Mouse (Mus musculus): ENCODE measurements around the gene Qser1.

Gene Qser1

DNA sequence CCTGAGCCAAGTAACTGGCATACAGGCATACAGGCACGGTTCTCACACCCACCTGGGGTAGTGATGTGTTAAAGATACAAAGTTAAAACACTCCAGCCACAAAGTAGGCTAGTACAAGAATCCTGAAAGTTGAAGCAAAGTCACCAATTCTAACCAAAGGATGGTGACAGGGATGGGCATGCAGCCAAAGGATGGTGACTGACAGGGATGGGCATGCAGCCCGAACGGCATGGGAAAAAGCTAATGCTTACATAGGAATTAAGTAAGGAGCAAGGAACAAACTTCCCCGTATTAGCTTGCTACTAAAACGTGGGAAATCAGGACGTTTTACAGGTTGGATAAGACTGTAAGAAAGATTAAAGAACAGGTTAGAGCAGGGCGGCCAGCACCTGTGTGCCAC, 80.3 kb downstream of the Qser1 start:
- DNase-seq (ENCODE audit: low read depth, low spot score): no peak

DNA sequence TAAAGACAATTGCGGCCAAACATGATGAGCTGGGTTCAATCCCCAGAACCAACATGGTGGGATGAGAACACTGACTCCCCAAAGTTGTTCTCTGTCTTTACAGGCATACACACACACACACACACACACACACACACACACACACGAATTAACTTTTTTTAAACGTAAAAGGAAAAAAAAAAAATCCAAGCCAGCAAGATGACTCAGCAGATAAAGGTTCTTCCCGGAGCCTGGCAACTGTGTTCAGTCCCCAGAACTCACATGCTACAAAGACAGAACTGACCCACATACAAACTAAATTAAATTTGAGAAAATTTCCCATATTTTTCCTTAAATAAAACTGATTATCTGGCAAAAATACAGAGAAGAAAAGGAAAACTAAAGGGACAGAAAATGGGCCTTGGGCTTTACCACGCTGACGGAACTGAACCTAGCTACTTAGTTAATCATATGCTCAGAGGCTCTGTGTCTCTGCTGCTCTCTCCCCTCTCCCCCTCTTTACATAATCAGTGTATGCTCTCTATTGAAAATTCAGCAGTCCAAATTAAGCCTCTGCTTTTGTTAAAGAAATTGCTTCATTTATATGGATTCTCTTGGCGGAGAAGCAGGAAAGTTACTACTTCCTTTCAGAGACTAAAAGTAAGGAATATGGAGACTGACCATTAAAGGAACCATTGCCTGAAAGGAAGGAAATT, 83.9 kb downstream of the Qser1 start:
- DNase-seq (ENCODE audit: low read depth, low spot score): no peak

DNA sequence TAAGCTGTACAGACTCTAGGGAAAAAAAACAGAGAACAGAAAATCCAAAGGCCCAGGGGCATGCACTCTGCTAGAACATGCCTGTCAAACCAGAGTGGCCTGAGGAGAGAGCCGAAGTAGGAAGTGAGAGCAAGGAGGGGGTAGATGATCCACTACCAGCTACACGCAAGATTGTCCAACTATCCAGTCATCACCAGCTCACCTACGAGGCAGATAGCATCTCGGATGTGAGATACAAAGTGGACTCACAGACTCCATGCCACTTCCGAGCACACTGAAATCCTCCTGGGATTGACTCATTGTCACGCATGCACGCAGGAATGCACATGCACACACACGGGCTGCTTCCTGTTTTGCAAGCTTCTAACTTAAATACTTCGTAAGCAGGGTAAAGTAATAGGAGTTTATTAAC, 84.5 kb downstream of the Qser1 start:
- no peak for DNase-seq (ENCODE audit: low read depth, low spot score)

DNA sequence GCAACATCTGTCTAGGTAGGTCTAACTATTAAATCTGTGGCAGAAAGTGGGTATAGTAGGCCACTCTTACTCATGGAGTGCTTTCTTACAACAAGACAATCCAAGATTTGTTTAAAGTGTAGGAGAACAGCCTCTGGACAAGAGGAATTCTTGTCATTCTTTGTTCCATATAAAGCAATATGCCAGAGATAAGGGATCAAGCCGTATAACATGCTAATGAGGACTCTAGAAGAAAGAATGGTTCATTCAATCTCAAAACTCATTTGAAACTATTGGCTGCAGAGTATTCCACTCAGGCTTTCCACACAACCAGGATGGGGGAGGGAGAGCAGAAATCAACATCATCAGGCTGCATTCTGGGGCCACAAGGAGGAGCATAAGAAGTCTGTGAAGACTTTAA, 89.2 kb downstream of the Qser1 start:
- no peak for DNase-seq (ENCODE audit: low read depth, low spot score)

DNA sequence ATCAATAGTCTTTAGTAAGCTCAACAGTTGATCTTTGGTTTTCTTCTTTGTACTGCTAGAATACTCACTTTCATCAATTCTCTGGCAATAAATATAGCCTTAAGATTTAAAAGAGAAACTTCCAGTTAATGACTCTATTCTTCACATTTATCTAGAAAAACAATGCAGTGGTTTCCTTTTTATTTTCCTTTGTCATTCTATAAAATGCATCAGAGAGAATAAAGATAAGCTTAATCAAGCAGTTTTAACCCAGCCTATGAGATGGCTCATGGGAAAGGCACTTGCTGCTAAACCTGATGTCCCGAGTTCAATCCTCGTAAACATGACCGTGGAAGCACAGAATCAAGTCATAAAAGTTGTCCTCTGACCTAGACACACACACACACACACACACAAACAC, 94.5 kb downstream of the Qser1 start:
- no peak for DNase-seq (ENCODE audit: low read depth, low spot score)

DNA sequence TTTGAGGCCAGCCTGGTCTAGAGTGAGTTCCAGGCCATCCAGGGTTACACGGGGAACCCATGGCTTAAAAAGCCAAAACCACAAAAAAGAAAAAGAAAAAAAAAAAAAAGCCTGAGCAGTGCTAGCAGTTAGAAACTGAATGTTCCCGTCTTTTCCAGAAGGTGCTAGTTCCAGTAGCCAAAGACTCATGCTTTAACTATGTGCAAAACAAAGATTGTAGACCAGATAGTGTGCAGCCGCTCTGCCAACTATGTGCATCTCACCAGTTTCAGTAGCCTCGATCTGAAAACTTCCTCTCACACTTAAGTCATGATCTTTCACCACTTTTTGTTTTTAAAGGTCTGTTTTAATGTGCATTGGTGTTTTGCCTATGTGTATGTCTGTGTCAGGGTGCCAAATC, 98.7 kb downstream of the Qser1 start:
- DNase-seq (ENCODE audit: low read depth, low spot score): no peak

DNA sequence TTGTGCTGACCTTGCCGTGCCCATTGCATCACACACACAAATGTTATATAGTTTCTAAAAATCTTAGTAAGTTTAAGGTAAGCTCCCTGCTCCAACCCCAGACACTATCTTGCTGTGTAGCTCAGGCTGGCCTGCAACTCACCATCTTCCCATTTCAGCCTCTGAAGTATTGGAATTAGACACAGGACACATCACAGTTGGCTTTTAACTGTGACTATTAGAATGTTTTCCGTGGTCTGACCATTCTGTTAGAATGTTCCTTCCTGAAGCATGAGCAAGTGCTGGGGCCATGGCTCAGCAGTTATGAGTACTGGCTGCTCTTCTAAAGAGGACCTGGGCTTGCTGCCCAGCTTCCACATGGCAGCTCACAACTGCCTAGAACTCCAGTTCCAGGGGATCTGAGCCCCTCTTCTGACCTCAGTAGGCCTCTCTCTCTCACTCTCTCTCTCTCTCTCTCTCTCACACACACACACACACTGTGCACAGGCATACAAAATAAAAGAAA, 99.3 kb downstream of the Qser1 start:
- DNase-seq (ENCODE audit: low read depth, low spot score): no peak

DNA sequence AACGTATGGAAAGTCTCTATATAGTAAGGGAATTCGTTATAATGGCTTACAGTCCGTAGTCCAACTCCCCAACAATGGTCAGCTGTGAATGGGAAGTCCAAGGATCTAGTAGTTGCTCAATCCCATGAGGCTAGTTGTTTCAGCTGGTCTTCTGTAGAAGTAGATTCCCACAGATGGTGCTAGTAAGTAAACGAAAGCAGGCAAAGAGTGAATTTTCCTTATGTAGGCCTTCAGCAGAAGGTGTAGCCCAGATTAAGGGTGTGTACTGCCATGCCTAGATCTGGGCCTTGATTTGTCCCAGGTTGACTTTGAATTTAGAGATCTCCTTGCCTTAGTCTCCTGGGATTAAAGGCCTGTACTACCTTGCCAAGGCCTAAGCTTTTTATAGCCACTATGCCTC, 100.3 kb downstream of the Qser1 start, which contains the start of gene Pin1rt1:
Gene Pin1rt1, minus strand, starts transcription at position 101 of the 400 bp plus-strand sequence.
- no peak for DNase-seq (ENCODE audit: low read depth, low spot score)

DNA sequence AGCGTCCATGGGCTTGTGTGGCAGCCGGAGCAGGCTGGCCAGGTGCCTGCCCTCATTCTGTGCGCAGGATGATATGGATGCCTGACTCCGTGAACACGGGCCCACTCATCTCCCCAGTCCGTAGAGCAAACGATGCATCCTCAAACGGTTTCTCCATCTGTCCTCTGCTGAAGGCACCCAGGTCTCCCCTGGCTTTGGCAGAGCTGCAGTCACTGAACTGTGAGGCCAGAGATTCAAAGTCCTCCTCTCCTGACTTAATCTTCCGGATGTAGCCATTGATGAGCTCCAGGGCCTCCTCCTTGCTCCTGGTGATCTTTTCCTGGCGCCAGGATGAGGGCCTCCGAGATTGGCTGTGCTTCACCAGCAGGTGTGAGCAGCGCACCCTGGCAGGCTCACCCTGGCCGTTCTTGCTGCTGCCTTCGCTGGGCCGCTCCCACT, 102.3 kb downstream of the Qser1 start:
- no peak for DNase-seq (ENCODE audit: low read depth, low spot score)

DNA sequence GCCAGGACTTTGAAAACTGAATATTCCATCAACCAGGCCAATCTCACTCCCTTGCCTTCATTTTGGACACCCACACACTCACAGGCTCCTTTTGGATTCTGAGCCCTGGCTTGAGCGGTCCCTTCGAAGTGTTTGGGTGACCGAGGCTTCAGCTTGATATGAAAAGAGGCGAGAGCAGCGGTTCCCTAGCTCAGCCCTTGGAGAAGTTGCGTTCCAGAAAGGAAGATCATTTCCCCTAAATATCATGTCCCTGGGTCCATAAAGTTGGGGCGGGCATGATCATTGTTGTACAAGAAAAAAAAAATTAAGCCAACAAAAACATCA, 104.1 kb downstream of the Qser1 start:
- no peak for DNase-seq (ENCODE audit: low read depth, low spot score)

DNA sequence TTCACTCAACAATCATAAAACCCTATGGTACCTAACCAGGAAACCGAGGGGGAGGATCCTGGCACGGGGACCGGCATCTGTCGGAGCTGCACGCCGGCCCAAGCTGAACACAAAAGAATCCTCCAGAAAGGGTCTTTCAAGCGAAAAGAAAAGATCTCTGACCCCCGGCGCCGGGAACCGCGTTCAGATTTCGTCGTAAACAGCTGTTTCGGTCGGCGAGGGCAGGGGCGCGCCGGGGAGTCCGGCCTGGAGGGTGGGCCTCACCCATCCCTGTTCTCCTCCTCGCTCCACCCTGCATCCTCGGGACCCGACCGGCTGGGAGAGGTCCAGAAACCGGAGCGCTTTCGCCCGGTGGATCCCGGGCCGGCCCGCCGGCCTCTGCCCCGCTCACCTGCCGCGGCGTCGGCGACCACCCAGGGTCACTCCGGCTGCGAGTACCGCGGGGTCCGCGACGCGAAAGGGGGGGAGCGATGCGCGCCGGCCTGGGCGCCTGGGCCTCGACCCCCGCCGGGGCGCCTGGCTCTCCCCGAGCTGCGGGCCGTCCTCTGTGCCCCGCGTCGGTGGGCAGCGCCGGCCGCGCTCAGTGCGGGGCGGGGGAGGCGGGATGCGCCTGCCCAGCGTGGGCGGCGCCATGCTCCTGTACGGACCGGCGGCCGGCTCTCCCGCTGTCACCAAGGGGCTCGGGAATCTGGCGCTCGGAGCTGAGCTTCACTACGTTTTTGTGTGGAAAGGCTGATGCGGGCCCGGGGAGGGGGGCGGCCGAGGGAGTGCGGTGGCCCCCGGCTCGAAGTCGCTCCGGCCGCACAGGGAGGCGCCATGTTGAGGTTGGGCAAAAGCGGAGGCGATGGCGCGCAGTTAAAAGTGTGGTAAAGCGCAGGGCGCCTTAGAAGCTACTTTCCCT, 104.7 kb downstream of the Qser1 start, which contains the start of gene Tcp11l1:
Gene Tcp11l1, minus strand, starts transcription at position 585 of the 901 bp plus-strand sequence.
- peak; percentile 49 for DNase-seq (ENCODE audit: low read depth, low spot score)

DNA sequence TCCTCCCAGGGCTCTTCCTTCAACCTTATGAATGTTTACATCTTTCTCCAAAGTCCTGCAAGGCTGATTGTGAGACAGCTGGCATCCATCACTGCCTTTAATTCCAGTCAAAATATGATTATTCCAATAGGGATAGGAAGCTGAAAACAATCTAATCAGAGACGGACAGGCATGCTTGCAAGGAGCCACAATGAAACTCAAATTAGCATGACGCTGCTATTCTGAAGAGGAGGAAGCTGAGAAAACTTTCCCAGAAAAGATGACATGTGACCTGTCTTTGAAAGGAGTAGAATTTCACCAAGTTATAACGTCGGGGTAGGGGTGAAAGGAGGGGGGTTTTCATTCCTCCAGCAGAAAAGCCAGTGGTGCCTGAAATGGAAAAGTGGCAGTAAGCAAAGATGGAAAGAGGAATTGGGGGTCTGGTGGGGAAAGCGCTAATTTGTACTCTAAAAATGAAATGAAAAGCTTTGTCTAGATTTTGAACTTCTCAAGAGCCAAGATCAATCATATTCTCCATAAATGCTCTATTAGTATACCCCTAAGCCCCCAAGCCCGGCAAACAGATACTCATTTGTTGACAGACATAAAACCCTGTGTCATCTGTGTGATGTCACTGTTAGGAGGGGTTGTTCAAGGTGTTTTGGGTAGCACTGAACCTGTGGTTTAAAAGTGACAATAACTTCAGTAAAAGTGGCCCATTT, 105.7 kb downstream of the Qser1 start:
- no peak for DNase-seq (ENCODE audit: low read depth, low spot score)

DNA sequence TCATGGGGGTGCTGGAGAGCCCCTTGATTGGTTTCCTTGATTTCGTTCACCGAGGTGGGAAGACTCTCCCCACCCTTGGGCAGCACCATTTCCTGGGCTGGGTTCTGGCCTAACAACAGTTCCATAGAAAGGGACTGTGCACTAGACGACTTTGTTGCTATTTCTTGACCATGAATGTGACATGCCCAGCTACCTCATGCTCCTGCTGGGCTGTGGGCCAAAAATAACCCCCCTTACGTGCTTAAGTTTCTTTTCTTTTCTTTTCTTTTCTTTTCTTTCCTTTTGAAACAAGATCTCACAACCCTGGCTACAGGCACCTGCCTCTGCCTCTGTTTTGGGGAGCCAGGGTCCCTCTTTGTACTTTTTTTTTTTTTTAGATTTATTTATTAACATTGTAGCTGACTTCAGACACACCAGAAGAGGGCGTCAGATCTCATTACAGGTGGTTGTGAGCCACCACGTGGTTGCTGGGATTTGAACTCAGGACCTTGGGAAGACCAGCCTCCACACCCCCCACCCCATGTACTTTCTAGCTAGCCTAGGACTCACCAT, 106.7 kb downstream of the Qser1 start:
- DNase-seq (ENCODE audit: low read depth, low spot score): no peak

All from retina, postnatal 7 days (tissue).